Mouse (Mus musculus) kidney, adult 9 months (tissue): ENCODE measurements around the gene Snrnp27.

Experiments used
- DNase-seq: peaks from one replicate; pipeline ENCODE4 v3.0.0; 2022

Snrnp27 gene

DNA sequence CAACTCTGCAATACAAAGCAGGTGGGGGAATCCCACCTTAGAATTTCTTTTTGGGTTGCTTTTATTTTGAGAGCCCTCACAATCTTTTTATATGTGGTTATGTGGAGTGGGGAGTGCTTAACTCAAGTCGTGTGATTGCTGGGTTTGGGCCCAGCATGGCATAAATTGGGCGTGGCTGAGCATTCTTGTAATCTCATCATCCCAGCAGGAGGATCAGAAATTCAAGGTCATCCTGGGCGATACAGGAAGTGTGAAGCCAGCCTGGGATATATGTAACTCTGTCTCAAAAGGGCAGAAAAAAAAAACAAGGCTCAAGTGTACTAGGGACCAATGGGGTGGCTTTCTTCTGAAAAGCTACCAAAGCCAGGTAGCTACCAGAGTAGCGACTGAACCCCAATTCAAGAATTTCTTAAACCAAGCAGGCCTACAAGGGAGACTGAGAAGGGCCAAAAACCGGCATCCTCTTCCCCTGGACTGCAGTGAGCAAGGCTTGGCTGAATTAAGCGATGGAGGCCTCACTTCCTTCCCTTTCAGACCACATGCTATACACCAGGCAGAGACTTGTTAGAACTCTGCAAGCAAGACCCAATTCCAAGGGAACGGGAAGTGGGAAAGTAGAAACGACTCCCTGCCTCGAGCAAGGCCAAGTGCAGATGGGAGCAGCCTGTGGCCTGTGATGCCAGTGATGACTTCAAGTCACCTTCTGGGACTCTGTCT is 24.0 kb downstream of the Snrnp27 start:
- DNase-seq, result no peak

DNA sequence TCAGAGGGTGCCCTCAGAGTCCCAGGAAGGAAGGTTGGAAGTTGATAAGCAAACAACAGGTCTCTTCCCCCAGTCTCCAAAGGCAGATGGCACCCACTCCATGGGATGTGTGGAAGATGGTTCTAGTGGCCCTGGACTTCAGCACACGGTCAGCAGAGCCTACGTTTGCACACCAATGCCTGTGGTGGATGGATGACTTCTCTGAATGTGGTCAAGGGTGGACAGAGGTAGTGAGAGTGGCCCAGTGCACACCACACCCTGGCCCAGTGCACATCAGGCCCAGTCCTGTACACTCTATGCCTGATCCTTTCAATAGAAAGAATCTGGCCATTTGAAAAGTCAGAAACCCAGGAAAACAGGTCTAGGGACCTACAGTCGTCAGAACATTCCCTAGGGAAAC is 25.8 kb downstream of the Snrnp27 start:
- no peak for DNase-seq

DNA sequence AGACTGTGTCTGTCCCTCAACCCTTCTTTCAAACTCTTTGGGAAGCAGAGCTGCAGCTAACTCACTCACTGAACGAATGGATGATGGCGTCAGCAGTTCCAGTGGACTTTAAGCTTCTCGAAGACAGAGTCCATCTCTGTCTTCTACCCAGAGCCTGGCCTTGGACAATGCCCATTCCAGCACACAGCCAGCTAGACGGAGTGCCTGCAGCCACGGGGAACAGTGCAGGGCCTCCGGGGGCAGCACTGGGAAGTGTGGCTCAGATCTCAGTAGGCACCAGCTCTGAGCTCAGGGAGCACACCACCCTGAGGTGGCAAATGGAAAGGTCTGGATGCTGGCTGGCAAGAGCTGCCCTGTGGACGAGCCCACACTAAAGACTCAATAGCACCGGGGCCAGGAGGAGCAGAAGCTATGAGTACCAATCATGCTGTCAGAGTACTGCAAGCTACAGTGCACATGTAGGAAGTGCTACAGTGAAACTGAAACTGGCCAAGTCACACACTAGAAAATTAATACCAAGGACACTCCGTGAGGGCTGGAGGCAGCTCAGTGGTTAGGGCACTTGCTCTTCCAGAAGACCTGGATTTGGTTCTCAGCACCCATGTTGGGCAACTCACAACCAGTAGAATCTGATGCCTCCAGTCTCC is 29.9 kb downstream of the Snrnp27 start:
- DNase-seq, result peak; percentile 66

DNA sequence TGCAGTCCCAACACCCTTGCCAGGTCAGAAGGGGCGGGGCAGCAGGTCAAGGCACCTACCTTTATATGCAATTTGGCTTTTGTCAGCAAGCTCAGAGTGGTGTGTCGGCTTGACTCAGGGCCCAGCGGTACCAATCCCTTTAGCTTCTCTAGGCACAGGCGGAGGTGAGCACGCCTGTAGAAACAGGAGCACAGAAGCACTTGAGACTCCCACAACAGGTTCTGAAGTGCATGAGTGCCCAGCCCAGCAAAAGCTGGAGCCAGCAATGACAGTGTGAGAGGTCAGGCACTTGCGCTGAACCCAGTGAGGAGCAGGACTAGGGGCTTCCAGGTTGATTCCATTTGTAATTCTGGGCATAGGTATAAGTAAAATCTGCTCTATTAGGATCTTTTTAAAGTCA is 31.3 kb downstream of the Snrnp27 start:
- no peak for DNase-seq

DNA sequence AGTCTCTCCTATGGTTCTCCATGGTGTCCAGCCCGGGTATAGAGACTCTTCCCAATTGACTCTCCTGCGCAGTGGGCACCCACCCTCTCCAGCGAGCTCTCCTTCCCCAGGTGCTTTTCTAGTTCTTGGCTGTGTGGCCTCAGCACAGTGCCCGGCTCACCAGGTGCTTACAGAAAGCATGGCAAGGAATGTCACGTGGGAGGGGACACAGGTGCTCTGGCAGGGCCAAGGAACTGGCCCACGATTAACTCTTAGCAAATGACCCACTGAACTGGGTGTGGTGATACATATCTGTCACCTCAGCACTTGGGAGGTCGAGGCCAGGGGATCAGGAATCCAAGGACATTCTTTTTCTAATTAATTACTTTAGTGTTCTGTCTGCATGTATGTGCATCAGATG is 38.2 kb downstream of the Snrnp27 start:
- DNase-seq, result no peak

DNA sequence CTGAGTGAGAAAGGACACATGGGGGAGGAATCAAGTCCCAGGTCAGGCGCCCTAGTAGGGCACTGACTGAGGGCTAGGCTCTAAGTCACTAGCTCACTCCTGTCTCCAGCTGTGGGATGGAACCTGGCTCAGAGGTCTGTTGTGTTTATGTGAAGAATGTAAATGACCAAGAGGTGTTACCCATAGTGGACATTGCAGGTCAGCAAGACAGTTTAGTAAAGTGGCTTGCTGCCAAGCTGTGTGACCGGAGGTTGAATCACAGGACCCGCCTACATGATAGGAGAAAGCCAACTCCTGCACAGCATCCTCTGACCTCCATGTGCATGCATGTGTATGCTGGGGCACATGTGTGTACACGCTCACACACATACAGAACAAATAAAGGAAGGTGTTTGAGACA is 38.8 kb downstream of the Snrnp27 start:
- no peak for DNase-seq

DNA sequence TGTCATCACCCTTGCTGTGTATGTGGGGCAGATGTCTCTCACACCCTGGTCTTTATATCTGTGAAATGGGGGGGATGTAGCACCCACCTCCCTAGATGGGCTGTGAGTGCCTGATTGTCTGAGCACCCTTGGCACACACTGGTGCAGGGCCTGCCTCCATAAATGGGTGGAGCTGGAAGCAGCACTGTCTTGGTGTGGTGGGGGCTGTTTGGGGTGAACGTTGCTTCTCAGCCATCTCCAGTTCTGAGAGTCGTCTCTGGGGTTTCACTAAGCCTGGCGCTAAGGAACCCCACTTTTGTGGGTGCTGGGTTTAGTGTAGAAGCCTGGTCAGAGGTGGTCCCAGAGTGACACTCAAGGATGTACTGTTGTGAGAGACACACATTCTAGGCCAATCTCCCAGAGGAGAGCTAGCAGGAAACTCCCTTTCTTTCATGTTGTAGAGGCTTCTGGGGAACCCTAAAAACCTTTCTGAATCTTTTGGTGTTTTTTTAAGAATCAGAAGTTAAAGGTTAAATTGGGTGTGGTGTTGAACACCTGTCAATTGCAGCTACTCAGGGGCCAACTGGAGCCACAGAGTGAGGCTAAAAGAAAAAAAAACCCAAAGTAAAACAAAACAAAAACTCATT is 39.4 kb downstream of the Snrnp27 start:
- no peak for DNase-seq

DNA sequence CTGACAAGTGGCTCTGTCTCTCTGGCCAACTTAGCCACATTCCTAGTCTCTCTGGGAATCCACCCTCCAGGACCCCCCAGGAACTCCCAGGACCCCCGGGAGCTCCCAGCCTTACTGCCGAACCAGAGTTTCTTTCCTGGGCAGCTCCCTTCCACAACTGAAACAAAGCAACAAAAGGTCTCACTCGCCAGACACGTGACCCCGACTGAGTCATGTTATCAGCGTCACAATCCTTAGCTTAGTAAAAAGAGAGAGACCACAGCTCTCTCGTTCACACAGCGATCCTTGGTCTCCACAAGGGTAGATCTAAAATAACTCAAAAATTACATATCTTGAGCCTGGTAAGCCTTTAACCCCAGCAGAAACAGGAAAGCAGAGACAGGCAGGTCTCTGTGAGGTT is 42.6 kb downstream of the Snrnp27 start:
- no peak for DNase-seq

DNA sequence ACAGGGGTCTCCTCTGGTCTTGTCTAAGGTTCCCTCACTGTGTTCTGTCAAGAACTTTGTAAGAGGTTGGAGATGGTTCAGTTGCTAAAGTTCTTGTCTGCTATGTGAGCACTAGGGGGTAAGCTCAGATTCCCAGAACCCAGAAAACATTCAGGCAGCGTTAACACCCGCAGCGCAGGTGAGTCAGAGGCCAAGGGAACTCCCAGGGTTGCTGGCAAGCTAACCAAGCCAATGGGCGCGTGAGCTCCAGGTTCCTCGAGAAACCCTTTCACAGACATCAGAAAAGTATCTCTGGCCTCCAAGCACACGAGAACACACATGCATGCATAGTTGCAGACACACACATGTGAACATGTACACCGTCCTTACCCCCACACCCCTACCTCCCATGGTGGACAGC is 43.5 kb downstream of the Snrnp27 start:
- no peak for DNase-seq

DNA sequence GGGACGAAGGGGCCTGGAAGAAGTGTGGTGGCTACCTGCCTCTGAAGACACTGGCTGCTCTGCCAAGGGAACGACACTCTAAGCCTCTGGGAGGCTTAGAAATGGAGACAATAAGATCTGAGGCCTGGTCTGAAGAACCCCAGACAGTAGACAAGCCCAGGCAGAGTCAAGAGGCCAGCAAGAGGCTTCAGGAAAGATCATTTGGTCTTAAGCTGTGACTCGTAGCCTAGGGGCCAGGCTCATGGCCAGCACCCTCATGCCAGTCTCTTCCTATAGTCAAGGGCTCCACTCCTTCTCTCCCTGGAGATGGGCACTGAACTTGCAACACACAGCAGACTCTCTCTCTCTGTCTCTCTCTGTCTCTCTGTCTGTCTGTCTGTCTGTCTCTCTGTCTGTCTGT is 44.2 kb downstream of the Snrnp27 start:
- no peak for DNase-seq

DNA sequence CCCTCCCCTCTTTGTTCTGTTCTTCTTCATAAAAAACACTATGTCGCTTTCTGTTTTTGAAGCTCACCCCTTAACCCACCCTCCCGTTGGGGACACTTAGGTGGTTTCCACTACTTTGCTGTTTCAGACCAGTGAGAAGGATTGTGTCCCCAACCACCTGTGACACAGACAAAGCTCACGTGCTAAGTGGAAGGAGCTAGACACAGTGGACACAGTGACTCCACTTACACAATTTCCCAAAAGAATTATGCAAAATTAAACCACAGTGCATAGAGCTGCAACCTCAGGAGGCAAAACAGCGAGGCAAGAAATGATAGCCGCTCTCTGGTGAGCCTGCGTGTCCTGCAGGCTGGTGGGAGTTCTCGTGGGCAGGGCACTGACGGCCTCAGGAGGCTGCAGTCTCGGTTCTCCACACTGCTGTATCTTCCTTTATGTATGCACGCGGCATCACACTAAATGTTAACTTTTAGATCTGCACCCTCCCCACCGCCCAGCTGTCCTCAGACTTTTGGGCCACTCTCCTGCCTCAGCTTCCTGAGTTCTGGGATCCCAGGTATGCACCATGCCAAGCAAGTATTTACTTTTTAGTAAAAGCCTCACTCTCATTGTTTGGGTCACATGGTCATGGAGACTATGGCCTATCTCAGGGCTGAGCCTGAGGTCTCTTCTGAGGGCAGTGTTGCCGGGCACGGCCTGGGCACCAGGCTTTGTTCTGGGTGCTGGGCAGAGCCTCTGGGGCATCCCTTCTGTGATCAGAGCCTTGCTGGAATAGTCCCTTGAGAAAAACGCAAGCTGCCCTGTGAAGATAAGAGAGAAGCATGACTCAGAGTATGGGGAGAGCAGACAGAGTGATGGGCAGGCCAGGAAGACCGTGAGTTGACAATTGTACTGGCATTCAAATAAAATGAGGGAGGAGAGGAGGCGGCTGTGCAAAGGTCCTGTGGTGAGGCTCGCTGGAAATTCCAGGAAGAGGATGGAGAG is 44.9 kb downstream of the Snrnp27 start:
- DNase-seq, result no peak

DNA sequence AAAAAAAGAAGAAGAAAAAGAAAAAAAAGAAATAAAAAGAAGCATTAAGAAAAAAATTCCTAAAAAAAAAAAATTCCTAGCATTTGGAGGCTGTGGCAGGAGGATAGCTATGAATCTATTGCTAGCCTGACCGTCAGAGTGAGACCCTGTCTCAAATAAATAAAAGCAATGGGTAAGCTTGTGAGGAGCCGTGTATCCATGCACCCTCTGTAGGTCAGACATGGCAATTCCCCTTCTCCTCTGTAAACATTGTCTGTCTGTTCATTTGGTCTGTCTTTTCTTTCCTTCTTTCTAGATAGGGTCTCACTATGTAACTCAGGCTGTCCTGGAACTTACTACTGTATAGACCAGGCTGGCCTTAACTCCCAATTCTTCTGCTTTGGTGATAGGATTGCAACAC is 45.9 kb downstream of the Snrnp27 start:
- no peak for DNase-seq

DNA sequence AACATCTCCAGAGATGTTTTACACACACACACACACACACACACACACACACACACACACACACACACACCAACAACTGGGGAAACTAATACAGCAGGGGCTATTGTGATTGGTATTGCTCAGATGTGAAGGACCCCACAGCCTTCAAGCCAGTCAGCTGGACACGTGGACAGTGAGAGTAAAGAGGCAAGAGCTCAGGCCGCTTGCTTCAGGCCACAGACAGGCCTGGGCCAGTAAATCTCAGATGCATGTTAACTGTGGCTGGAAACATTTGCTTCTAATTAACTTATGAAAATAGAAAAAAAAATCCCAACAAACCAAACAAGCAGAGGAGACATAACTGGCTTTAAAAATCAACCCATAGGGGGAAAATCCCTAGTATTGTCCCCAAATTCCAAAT is 46.5 kb downstream of the Snrnp27 start:
- no peak for DNase-seq

DNA sequence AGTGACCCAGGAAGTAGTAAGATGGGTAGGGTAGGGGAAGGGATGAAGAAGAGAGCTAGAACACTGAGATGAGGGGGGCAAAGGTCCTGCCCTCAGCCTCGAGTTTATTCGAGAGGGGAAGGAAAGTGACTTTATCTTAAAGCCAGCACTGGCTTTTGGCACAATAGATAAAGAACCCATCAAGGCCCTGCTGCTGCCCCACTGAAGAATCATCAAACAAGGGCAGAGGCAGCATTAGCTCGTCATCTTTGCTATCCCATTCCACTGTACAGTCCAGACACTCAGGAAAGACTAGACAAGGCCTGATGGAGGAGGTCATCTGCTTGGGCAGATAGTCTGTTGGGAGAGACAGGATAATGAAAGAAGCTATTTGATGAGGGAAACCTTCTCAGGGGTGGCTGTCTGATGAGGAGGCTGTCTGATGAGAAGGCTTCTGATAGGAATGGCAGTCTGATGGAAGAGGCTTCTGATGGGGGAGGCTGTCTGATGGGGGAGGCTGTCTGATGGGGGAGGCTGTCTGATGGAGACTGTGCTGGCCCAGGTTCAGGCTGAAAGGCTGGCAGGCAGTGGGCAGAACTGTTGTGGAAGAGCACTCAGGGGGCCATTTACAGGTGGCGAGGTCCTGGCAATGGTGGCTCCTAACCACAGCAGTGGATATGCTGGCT is 47.0 kb downstream of the Snrnp27 start:
- no peak for DNase-seq

DNA sequence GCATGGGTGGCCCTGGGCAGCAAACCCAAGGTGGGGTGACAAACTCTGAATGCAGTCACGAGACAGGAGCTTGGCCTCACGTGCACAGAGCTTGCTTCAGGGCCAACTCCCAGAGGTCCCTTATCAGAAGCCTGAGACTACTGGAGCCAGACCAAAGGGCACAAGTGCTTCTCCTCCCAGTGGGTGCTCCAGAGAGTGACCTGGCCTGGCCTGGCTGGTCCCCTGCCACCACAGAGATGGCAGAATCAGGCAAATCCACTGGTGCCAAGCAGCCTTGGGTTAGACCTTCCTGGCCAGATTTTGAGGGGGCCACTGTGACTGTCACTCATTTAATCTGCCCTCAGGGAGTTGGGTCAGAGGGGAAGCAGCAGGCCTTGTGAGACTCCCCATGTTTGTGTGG is 47.8 kb downstream of the Snrnp27 start:
- DNase-seq, result peak; percentile 21

DNA sequence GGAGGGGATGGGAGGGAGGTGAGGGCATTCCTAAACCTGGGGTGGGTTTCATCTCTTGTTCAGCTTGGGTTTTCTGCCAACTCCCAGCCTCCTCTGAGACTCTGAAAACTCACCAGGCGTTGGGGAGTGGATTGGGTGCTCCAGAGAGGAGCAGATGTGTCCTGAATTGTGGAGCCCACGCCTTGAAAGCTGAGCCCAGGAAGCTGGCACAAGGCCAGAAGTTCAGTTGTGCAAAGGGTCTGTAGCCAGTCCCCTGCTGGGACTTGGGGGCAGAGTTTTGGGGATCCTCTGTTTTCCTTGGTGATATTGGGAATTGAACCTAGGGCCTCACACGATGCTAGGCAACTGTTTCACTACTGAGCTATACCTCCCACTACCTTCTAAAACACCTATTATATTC is 54.2 kb downstream of the Snrnp27 start:
- no peak for DNase-seq

DNA sequence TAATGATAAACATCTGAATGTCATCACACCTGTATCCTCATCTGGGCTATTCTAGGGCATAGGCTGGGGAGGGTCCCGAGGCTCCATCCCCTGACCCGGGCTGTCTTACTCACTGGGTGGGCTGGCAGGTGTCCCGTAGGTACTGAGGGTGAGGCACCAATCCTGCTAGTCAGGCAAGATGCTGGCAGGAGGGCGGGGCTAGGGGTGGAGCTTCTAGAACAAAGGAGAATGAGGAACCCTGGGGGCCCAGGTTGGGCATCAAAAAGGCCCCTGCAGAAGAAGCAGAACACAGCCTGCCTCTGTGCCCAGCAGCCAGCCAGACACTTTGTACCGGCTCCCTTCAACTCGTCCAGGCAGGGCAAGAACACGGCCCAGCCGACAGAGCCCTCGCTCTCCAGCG is 56.4 kb downstream of the Snrnp27 start, which contains the start of gene Asprv1:
Asprv1 (plus strand) TSS at position 219 of the 400 bp plus-strand sequence.
- no peak for DNase-seq
